Mouse (Mus musculus) spleen, postnatal 4 days (tissue): ENCODE data around the gene Nop53.

Experiments
- DNase-seq, 2 experiments: peaks; one replicate each; pipeline ENCODE4 v3.0.0; 2022; ENCODE audit warnings: low spot score in 2 of 2

Gene Nop53

DNA sequence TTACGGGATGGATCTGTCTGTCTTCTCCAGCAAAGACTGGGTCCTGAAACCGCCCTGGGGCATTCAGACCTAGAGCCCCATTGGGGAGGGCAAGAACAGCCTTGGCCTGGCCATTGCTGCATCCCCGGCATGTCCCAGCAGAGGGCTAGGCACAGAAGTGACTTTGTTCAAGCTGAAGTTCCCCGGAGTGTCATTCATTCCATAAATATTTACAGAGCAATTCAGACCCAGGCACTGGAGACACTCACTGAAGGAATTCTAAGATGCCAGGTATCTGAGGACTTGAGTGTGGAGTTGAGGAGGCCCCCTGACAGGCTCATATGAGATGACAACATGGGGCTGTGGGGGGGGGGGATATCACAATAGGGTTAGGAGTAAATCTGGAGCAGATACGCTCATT lies 10.3 kb upstream of the Nop53 start:
- no peak for DNase-seq

DNA sequence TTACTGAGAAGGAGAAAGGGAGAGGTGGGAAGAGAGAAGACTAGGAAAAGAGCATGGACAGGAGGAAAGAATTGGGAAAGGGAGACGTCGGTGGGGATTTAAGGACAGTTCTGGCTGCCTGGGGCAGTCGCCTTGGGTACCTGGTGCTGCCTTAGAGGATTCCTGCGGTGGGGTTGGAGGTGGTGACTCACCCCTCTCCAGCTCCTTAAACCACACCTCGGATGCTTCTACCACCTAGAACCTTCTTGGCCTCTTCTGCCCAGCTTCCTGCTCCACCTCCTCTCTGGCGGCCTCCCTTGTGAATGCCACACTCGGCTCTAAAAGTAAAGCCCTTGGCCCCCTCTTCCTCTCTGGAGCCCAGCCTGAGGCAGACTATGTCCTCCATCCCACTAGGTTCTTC lies 9.6 kb upstream of the Nop53 start:
- DNase-seq, result no peak

DNA sequence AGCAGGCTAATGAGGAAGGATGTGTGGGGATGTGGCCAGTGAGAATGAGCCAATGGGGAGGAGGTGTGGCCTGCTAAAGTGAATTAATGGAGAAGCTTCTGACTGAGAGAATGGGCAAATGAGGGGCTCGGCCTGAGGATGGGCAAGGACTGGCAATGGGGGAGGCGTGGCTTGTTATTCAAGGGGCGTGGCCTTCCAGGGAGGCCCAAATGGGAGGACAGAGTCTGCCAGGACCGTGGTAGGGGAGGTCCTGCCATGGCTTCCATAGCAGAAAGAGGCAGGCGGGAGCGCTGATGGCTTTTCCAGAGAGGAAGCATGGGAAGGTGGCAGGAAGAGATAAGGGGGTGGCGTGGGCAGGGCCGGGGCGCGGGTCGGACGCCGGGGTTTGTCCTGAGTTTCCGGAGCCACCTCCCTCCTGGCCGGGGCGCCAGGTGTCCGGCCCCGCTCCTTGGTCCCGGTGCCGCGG lies 9.1 kb upstream of the Nop53 start:
- peak in 1 of 2 experiments; percentile 67 for DNase-seq

DNA sequence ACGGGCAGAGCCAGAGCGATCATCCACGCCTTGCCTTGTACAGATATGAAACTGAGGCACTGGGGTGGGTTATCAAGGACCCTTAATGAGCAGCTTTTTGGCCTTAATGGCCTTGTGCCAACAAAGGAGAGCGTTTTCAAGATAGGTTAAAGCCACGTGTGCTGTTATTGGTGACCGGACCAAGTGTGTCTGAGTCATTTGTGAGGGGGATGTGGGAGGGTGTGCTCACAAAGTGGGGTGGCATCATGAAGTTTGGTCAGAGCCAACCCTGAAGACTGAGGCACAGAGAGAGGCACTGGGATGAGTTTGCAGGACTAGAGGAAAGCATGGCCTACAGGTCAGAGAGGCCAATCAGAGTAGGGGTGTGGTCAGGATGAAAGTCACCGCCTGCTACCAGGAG lies 8.6 kb upstream of the Nop53 start:
- DNase-seq, result no peak

DNA sequence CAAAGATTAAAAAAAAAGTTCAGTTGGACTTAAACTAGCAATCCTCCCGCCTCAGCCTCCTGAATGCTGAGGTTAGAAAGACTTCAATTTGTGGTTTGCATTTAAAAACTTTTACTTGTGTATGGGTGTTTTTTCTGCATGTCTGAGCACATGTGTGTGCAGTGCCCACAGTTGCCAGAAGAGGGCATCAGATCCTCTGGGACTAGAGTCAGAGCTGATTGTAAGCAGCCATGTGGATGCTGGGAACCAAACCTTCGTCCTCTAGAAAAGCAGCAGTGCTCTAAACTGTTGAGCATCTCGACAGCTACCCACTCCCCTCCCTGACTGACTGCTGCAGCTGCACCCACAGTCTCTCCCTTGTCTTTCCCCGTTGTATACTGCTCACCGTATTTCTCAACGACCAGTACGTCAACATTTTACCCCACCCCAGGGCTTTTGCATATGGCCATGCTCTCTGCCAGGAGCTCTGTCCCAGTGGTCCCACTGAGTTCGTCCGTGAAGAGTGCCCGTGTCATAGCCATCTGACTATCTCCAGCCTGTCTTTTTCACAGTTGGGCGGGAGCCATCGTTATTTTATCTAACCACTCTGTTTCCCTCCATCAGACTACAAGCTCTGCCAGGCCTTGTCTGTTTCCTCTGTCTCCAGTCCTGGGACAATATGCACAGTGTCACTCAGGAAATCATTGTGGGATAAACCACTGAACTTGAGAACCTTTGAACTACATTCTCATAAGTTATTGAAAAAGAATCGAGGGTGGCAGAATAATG lies 7.6 kb upstream of the Nop53 start:
- DNase-seq, result no peak

DNA sequence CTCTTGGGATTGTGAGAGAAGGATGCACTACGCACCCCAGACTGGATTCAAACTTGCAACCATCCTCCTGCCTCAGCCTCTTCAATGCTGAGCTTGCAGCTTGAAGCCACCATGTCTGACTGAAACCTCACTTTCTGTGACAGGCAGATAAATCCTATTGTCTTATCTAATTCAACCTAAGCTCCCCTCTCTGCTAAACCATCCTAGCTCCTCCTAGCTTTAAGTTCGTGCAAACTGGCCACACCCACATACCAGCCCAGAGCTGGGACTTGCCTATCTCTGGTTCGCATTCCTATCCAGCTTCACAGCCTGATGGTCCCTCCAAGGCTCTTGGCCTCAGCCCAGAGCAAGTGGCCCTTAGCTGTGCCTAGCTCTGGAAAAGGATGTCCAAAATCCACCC lies 6.5 kb upstream of the Nop53 start:
- peak in 1 of 2 experiments; percentile 51 for DNase-seq

DNA sequence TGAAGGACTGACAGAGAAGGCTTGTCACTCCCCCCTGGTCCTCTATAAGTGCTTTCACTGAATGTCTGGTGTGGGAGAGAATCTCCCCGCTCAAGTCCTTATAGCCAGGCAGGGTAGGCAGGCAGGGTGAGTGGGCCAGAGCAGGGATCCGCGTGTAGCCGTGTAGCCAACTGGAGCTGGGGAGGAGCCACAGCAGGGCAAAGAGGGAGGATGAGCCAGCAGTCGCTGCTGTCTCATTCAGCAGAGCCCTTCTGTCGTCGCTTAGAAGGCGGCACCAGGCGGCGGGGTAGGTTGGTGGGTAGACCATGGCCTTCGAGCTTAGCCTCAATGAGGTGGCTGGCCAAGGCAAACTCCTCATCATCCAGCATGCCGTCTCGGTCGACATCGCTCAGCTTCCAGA lies 4.1 kb upstream of the Nop53 start:
- no peak for DNase-seq

DNA sequence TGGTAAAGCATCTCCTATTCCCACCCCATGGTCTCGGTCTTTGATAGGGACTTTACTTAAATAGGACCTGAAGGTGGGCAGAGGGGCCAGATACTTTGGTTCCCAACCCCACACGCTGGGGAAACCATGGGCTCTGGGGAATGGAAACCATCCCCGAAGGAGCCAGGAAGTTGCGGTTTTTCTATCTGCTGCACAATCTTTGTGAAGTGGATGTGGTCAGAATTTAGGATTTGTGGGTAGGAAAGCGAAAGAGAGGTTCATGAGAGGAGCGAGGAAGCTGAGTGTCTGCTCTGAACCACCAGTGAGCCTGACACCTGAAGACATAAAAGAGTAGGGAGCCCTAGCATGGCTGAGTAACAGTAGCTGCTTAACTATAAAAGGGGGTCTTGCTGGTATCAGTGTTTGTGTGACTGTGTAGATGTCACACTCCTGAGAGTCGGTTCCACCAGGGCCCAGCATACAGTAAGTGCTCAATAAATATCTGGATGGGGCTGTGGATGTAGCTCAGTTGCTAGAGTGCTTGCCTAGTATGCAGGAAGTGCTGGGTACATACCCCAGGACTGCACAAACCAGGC lies 3.4 kb upstream of the Nop53 start:
- DNase-seq, result no peak

DNA sequence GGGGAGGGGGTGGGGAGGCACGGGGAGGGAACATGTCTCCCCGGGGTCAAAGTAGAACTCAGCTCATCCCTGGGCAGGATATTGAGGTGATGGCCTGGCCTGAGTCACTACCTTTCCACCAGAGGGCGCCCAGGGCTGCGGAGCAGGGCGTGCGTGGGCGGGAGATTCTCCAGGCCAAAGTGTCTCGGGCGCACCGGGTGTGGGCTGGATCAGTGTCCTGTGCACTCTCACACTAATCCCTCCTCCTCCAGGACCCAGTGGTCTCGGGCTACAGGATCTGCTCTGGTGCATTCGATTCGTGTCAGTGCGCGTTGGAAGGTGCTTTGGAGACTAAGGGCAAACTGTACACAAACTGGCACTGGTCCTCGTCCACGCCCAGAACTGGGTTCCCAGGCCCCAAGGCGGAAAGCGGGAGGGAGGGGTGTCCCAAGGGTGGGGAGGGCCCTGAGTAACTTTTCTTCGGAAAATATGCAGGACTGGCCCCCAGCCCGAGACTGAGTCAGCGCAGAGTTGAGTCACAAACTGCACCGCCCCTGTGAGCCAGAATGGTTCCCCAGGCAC lies 2.6 kb upstream of the Nop53 start:
- DNase-seq, result peak; percentile 84 to 94

DNA sequence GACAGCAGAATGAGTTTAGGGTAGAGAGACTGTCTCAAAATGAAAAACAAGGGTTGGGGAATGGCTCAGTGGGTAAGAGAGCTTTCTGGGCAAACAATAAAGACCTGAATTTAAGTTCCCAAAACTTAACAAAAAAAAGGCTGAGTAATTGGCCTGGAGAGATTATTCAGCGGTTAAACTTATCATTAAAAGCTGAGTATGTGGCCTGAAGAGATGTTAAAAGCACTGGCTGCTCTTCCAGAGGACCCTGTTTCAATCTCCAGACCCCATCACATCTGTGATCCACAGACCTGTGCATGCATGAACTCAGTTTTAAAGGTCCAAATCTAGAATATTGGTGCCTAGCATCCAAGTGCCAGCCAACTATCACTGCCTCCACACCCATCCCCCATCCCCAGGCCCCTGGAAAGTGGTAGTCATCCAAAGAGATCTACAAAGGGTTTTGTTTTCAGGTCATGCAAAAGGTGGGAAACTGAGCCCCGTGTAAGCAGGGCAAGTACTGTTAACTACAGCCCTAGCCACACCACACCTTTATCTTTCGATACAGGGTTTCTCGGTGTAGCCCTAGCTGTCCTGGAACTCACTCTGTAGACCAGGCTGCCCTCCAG lies 1.9 kb upstream of the Nop53 start:
- no peak for DNase-seq

DNA sequence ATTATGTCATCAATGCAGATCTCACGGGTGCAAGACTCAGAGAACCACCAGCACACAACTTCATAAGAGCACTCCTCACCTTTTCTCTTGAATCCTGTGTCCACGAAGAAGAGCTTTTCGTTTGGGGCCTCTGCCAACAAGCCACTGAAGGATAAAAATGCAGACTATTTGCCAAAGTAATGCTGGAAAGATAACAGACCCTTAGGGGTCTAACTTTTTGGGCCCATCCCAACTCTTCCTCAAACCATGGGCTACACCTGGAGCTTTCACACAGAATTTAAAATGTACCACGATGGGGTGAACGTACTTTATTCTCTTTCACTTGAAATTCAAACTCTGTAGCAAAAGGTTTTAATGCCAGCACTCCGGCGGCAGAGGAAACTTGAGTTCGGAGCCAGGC lies 663 bp downstream of the Nop53 start:
- DNase-seq, result no peak

DNA sequence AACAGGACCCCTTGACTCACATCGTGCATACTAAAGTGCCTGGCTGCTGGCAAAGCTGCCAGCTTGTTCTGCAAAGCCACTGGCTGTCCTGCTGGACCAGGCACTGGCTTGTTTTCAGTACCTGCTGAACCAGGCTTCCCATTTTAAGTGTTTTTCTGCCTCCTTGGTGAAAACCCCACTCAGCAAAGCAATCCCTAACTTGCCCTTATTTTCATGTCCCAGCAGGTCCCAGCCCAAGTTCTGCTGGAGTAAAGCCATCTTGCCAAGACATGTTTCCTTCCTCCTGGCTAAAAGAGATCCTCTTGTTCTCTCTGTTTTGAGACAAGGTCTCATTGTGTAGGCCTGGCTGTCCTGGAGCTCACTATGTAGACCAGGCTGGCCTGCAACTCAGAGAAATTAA lies 1.6 kb downstream of the Nop53 start:
- no peak for DNase-seq

DNA sequence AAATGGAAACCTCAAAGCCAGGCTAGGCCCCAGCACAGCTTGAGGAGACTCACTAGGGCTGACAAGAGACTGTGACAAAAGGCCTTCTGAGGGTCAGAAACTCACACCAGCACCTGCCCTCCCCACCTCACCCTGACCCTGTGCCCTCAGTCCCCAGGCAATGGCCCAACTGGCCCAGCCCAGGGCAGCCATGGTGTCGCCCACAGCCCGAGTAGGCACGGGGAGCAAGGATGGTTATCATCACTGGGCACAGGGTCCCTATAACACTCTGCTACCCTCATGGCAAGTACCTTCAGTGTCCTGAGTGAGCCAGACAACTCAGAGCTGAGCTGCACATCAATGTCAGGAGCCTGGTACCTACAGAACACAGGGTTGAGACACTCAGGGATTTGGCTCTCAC lies 7.3 kb downstream of the Nop53 start:
- DNase-seq, result no peak

DNA sequence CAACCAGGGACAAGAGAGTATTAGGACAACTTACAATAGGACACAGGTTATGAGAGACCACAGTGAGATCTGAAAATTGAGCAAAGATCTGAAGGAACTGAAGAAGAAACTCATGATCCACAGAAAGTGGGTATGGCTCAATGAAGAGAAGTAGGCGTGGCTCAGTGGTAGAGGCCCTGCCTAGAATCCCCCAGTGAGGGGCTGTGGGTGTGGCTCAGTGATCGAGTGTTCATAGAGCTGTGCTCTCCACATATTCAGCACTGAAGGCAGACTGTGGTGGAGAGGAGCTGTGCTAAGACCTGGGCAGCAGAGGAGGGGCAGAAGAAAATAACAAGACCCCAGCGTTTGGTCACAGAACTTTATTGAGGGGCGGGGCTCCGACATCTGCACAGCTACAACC lies 8.4 kb downstream of the Nop53 start:
- DNase-seq, result no peak

DNA sequence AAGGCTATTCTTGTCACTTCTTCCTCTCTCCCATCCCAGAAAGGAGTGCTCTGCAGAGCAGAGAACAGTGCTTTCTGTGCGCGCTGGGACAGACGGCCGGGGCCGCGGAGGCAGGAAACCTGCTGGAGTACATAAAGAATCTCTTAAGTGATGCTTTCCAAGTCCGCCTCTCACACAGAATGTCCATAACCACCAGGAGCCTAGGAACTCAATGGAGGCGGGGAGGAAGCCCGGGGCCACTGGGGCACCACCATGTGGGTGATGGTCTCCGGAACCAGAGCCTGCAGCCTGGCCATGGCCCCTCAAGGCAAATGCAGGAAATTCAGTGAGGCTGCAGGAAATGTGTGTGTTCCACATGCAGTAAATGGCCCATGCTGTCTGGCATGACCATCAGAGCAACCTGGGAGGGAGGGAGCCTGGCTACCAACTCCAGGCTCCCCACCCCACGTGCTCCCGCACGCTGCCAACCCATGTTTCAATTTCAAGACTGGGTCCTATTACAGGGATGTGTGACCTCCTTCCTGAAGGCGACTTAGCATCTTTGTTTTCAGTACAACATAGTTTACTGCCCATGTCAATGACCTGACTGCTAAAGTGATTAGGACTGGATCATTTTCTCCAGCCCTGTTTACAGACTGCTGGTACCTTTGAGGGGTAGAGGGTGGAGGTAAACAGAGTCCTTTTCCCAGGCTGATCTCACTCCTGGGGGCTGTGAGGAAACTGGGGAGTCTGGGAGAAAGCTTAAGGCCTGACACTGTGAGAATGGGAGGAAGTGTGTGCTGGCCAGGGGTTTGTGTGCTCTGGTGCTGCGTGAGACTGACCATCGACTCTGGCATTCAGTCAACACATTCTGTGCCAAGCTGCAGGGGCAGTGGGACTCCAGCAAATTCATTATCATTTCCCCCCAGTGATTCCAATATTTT lies 12.2 kb downstream of the Nop53 start:
- no peak for DNase-seq

DNA sequence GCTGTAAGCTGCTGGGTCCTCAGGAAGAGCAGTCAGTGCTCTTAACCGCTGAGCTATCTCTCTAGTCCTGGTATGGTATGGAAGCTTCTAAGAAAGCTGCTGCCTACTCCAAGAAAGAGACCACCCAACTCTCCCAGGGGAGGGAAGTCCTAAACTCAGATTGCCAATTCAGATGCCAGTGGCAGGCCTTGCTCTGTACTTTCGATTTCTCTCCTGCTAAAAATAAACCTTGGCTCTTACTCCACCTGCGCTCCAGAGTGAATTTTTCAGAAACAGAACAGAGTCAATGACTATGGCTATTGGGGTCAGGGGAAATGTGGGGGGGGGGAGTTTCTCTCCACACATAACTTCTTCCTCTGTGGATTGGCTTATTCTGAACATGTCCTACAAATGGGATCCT lies 14.2 kb downstream of the Nop53 start:
- no peak for DNase-seq

DNA sequence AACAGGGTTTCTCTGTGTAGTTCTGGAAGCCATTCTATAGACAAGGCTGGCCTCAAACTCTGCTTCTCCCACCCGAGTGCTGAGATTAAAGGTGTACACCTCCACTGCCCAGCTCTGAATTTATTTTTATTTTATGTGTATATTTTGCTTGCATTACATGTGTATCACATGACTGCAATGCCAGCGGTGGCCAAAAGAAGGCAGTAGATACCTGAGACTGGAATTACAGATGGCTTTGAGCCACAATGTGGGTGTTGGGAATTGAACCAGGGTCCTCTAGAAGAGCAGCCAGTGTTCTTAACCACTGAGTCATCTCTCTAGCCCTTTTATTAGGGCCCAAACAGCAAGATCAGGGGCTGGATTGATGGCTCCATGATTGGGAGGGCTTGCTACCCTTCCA lies 15.3 kb downstream of the Nop53 start:
- DNase-seq, result no peak

DNA sequence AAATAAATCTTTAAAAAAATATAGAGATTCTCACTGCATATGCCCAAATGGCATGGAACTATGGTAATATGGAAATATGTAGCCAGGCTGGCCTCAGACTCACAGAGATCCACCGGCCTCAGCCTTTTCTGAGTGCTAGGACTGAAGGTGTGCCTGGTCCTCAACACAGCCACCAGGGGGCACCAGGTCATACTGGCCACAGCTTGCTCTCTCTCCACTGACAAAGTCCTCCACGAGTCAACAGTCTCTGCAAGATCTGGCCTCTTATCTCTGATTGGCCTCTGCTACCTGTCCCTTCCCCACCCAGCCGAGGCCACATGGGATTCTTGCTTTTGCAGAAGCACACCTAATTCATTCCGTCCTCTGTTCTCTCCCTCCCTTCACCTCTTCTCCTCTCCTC lies 16.0 kb downstream of the Nop53 start:
- DNase-seq, result peak; percentile 56 to 86

DNA sequence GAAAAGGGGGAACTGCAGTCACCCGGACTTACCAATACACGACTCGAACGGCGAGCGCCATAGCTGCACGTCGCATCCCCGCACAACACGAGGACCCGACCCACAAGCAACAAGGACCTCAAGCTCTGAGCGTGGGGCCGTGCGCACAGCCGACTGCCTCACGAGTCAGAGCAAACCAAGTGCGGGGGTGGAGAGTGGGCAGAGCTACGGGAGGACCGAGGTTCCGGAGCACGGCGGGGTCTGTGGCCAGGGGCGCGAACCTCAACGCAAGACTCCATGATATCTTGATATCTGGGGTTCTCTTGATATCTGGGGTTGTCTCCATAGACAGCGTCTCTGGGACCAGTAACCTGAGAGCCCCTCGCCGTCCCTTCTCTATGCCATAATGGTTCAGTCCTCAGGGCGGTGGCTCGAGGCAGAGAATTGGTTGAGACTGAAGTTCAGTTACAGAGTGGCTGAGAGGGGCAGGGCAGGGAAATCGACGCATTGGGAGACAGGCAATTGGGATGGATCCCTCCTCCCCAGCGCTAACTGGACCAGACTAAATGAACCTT lies 23.6 kb downstream of the Nop53 start, which contains the start of gene Selenow:
Gene Selenow, minus strand, starts transcription at position 183 of the 554 bp plus-strand sequence.
- peak; percentile 87 to 93 for DNase-seq

DNA sequence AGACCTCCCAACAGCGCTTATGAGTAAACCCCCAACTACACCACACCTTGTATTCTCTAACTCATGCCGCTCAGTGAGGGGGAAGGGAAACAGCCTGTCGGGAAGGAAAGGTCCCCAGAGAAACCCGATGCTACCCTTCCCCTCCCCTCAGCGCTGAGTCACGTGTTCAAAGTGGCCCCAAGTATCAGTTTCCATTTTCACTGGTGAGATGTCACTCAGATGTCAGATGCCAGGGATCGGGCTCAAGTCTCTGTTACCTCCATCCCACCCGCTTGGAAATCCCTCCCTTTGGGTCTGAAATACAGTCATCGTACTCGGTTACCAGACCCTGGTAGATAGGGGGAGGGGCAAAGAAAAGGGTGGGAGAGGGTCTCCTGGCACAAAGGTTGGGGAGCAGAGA lies 24.1 kb downstream of the Nop53 start:
- DNase-seq, result peak; percentile 22 to 68

DNA sequence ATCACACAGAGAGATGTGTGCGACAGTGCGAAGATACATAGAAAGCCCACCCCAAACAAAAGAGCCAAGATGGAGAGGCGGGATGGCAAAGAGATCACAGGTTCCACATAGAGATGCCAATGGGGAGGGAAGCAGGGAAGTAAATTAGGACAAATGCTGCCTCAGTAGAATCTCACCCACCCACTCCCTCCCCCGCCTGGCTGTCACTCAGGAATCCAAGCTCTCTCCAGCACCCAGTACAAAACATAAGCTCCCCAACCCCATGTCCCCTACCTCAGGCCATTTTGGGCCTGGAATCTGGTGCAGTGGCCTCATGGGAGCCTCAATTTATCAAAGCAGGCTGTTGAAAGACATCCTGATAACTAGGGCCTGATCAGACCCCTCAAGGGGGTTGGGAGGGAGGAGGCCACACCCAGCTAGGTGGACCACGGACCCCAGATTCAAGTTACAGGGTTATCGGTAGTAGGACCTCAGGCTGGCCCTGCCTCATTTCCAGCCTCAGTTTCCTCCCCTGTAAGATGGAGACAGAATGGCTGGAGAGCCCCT lies 25.2 kb downstream of the Nop53 start:
- DNase-seq, result no peak
